Mouse (Mus musculus) forebrain, embryonic 10.5 days (tissue): ENCODE data around the gene Cpe. TPM values are rescaled to one million over a fixed set of nuclear protein-coding genes. Genes with fewer than 3 reads are reported as not detected.

Experiments used
- DNase-seq: peaks from one replicate; pipeline ENCODE4 v3.0.0-alpha.2; 2017; ENCODE audit warnings: low spot score; ENCODE audit errors: extremely low spot score
- H3K27ac ChIP-seq: fragments of 300-500 bp; sonication (generic); 2 replicates; pipeline ENCODE4 v1.5.1; 2016; ENCODE audit warnings: mild to moderate bottlenecking
- H3K27me3 ChIP-seq: fragments of 300-500 bp; sonication (generic); 2 replicates; pipeline ENCODE4 v1.6.1; 2016; ENCODE audit warnings: mild to moderate bottlenecking; ENCODE audit not compliant: poor library complexity, severe bottlenecking
- H3K36me3 ChIP-seq: fragments of 300-500 bp; sonication (generic); replicated peaks from 2 replicates; pipeline ENCODE4 v1.6.1; 2016; ENCODE audit warnings: mild to moderate bottlenecking, moderate library complexity
- H3K4me1 ChIP-seq: fragments of 300-500 bp; sonication (generic); 2 replicates; pipeline ENCODE4 v1.6.1; 2016
- H3K4me3 ChIP-seq: fragments of 300-500 bp; sonication (generic); 2 replicates; pipeline ENCODE4 v1.5.1; 2016; ENCODE audit warnings: mild to moderate bottlenecking, moderate library complexity
- H3K9me3 ChIP-seq: fragments of 300-500 bp; sonication (generic); 2 replicates; pipeline ENCODE4 v1.6.1; 2016; ENCODE audit warnings: mild to moderate bottlenecking, moderate library complexity
- WGBS: fragments of 180-500 bp; shearing (Covaris S2); methylation state at CpG from one replicate; pipeline ENCODE4 v1.1.7; 2016; 5-methylcytosine and 5-hydroxymethylcytosine counted together
- polyA plus RNA-seq: library from polyadenylated mRNA; unstranded; fragments of >200 nt; fragmentation: Nextera tagmentation; extraction: Ambion mirVana; gene quantifications from 2 replicates; pipeline ENCODE4 v1.2.1, GENCODE M21; 2016

The Cpe gene
- polyA plus RNA-seq, 1 experiment from 2014 or later: 107 TPM

DNA sequence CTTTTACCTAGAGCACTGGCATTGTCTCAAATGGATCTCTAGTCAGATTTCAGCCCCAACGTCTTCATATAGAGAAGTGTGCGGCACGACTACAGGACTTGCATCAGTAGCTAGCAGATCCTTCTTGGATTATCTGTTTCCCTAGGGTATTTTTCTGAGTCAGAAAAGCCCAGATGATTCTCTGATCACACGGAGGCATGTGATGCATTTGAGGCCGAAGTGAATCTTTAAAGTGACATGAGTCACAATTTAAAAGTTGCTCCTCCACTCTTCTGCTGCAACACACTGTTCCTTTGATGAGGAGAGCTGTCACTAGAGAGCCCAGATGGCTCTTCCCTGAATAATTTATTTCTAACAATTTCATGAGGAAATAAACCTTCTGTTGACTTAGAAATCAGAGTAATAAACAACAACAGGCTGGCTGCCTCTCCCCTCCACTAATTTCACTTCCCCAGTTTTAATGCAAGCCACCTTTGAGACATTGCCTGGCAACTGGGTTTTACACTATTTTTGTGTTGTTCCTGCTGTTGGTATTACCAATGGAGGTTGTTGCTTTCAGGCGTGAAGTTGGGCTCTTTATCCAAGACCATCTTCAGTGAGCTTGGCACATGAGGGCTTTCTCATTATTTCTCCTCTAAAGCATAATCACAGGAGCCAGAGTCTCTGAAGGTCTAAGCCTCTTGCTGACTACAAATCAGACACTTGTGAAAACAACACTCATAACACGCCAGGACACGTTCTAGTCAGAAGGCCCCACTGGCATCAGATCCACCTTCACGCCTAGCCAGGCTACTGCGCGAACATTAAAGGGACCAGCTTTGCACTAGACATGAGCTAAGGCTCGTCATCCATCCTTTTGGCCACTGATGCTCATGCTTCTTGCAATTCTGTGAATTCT lies 48.5 kb downstream of the Cpe start:
- WGBS: 91% methylated on average over 12 of the region's 12 CpGs
- peaks cover 7% of the 10 kb centered on the region; the same call in 1 of the 2 replicates for H3K4me1 ChIP-seq
- H3K4me3 ChIP-seq: no peak overlapping the region
- H3K27ac ChIP-seq: no peak overlapping the region
- no peaks in the 10 kb centered on the region; the same call in 1 of the 2 replicates for H3K36me3 ChIP-seq
- no peaks in the 10 kb centered on the region for H3K27me3 ChIP-seq
- DNase-seq: no peak
- no peaks in the 10 kb centered on the region for H3K9me3 ChIP-seq

GRCm38 (mm10) chr8:64643382-64643781 lies 49.5 kb downstream of the Cpe start:
- Histone ChIP-seq H3K36me3 (no peaks in the 10 kb centered on the region; the same call in 1 of the 2 replicates), H3K27me3 (no peaks in the 10 kb centered on the region), H3K4me1 (peaks cover 7% of the 10 kb centered on the region; the same call in 1 of the 2 replicates), H3K27ac (no peak overlapping the region), H3K9me3 (no peaks in the 10 kb centered on the region), H3K4me3 (no peak overlapping the region)
- DNase-seq: no peak
- 93% methylated on average over 4 of the region's 4 CpGs for WGBS

GRCm38 (mm10) chr8:64642799-64643198 lies 50.1 kb downstream of the Cpe start:
- DNase-seq: no peak
- Histone ChIP-seq H3K9me3 (no peaks in the 10 kb centered on the region), H3K27ac (no peak overlapping the region), H3K4me3 (no peak overlapping the region), H3K4me1 (peaks cover 7% of the 10 kb centered on the region; the same call in 1 of the 2 replicates), H3K36me3 (no peaks in the 10 kb centered on the region; the same call in 1 of the 2 replicates), H3K27me3 (no peaks in the 10 kb centered on the region)
- WGBS: 94% methylated on average over 3 of the region's 3 CpGs

DNA sequence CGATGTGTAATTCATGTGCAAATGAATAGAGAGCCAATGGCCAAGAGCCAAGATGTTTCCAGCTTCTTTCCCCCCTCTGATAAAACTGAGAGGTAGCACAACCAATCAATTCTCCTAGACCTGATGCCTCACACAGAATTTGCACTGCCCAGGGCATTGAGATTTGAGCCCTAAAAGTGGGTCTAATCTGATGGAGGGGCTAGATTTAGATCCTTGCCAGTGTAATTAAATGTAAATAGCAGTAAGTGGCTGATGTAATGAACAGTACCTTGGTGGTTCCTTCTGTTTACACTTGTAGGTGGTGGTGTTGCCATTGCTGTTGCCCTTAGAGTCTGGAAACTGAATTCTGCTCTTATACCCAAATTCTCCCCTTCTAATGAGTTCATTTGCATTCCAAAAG lies 52.3 kb downstream of the Cpe start:
- WGBS: 80% methylated on average over 1 of the region's 1 CpGs
- H3K4me1 ChIP-seq: peaks cover 7% of the 10 kb centered on the region; the same call in 1 of the 2 replicates

DNA sequence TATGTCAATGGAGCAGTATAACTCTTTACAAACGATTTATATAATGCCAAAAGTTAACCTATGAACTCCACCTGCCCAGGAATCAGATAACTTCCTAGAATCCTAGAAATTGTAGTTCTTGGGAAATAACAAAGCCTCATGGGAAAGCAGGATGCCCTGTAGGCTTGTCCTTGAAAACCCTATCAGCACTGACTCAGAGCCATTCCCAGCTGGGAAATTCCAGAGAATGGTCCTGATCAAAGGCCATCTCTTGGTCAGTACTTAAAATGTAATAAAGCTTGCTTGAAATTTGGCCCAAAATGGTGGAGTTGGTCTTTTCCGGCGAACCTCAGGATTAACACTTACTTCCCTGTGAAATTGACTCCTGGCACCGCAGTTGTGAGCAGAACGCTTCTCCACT lies 53.2 kb downstream of the Cpe start:
- Histone ChIP-seq H3K27ac (no peak overlapping the region), H3K4me1 (peaks cover 7% of the 10 kb centered on the region; the same call in 1 of the 2 replicates), H3K27me3 (no peaks in the 10 kb centered on the region), H3K9me3 (no peaks in the 10 kb centered on the region), H3K4me3 (no peak overlapping the region), H3K36me3 (no peaks in the 10 kb centered on the region)
- 90% methylated on average over 5 of the region's 5 CpGs for WGBS
- DNase-seq: no peak

More for the DNA sequence above, 52.3 kb downstream of the Cpe start:
- Histone ChIP-seq H3K36me3 (no peaks in the 10 kb centered on the region), H3K4me3 (no peak overlapping the region), H3K27ac (no peak overlapping the region), H3K27me3 (no peaks in the 10 kb centered on the region), H3K9me3 (no peaks in the 10 kb centered on the region)
- no peak for DNase-seq

GRCm38 (mm10) chr8:64634901-64635300 lies 58.0 kb downstream of the Cpe start:
- Histone ChIP-seq H3K9me3 (no peaks in the 10 kb centered on the region), H3K27ac (no peak overlapping the region), H3K27me3 (no peaks in the 10 kb centered on the region; the same call in 1 of the 2 replicates), H3K4me1 (no peaks in the 10 kb centered on the region; the same call in 1 of the 2 replicates), H3K36me3 (no peaks in the 10 kb centered on the region), H3K4me3 (no peak overlapping the region)
- no peak for DNase-seq
- 95% methylated on average over 3 of the region's 3 CpGs for WGBS

- no peak overlapping the region for H3K27ac ChIP-seq
- no peaks in the 10 kb centered on the region; the same call in 1 of the 2 replicates for H3K27me3 ChIP-seq
- 74% methylated on average over 8 of the region's 8 CpGs for WGBS
- DNase-seq: no peak
- H3K36me3 ChIP-seq: no peaks in the 10 kb centered on the region
- no peak overlapping the region for H3K4me3 ChIP-seq
- H3K4me1 ChIP-seq: peaks cover 3% of the 10 kb centered on the region; the same call in 1 of the 2 replicates
- no peaks in the 10 kb centered on the region for H3K9me3 ChIP-seq
Measured at GRCm38 (mm10) chr8:64634131-64634865, 58.6 kb downstream of the Cpe start.

GRCm38 (mm10) chr8:64632169-64632568 lies 60.7 kb downstream of the Cpe start:
- 87% methylated on average over 4 of the region's 4 CpGs for WGBS
- peaks cover 5% of the 10 kb centered on the region; the same call in 1 of the 2 replicates for H3K4me1 ChIP-seq
- no peaks in the 10 kb centered on the region; the same call in 1 of the 2 replicates for H3K36me3 ChIP-seq
- no peak overlapping the region for H3K27ac ChIP-seq
- DNase-seq: no peak
- no peaks in the 10 kb centered on the region; the same call in 1 of the 2 replicates for H3K27me3 ChIP-seq
- H3K4me3 ChIP-seq: no peak overlapping the region
- no peaks in the 10 kb centered on the region; the same call in 1 of the 2 replicates for H3K9me3 ChIP-seq

DNA sequence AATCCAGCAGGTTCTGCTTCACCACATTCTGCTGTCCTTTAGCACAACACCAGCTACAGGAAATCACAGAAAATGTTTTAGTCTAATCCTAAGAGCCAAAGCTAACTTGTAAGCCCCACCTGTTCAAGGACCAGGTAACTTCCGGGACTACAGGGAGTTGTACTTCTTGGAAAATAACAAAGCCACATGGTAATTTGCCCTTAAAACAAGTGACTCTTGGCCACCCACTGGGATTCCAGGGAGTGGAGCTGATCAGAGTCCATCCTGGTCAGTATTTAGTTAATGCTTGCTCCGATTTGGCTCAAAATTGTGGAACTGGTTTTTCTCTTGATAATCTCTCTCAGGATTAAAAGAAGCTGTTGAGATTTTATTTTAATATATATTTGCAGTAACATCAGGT lies 61.1 kb downstream of the Cpe start:
- Histone ChIP-seq H3K4me3 (no peak overlapping the region), H3K36me3 (no peaks in the 10 kb centered on the region; the same call in 1 of the 2 replicates), H3K4me1 (peaks cover 5% of the 10 kb centered on the region; the same call in 1 of the 2 replicates), H3K27ac (no peak overlapping the region), H3K9me3 (no peaks in the 10 kb centered on the region; the same call in 1 of the 2 replicates), H3K27me3 (no peaks in the 10 kb centered on the region; the same call in 1 of the 2 replicates)
- DNase-seq: no peak
- WGBS: 83% methylated on average over 2 of the region's 2 CpGs

- WGBS: 83% methylated on average over 6 of the region's 6 CpGs
- Histone ChIP-seq H3K27me3 (no peaks in the 10 kb centered on the region; the same call in 1 of the 2 replicates), H3K4me3 (no peak overlapping the region), H3K36me3 (no peaks in the 10 kb centered on the region; the same call in 1 of the 2 replicates), H3K4me1 (peaks cover 16% of the 10 kb centered on the region), H3K9me3 (no peaks in the 10 kb centered on the region; the same call in 1 of the 2 replicates), H3K27ac (no peak overlapping the region)
- DNase-seq: no peak
Measured at GRCm38 (mm10) chr8:64629034-64629760, 63.7 kb downstream of the Cpe start.

DNA sequence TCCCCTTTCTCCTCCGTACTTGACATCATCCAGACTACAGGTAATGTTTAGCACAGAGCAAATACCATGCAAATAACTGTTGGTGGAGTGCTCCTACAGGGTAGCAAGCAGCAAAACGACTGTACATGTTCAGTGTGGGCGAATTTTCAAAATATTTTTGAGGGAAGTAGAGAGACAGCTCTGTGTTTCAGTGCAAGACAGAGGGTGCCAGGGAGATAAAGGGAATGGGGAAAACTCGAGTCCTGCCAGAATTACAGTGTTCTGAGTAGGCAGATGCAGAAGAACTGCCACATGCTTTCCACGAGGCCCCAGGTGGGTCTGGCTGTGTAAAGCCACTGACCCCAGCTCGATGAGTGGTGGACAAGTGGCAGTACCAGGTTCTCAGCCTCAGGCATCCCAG lies 64.8 kb downstream of the Cpe start:
- WGBS: 90% methylated on average over 6 of the region's 6 CpGs
- no peak for DNase-seq
- Histone ChIP-seq H3K4me3 (no peak overlapping the region), H3K9me3 (no peaks in the 10 kb centered on the region; the same call in 1 of the 2 replicates), H3K4me1 (peaks cover 17% of the 10 kb centered on the region), H3K36me3 (no peaks in the 10 kb centered on the region; the same call in 1 of the 2 replicates), H3K27ac (no peak overlapping the region), H3K27me3 (no peaks in the 10 kb centered on the region; the same call in 1 of the 2 replicates)

DNA sequence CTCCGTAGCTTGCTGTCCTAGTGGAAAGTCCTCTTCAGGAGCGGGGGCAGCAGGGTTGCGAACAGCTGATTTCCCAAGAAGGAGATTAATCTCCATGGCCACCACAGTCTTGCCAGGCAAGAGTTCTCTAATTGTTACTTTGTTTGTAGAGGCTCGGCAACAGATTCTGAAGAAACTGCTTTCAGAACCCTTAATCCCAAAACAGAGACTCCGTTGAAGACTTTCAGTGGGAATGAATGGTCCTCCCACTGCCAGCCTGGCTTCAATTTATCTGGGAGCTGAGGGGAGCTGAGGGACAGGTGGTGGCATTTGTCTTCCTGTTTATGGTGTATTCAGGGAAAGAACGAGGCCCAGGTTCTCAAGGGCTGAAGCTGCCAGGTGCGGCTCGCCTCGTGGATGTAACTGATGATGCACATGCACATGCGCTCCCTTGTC lies 68.2 kb downstream of the Cpe start:
- Histone ChIP-seq H3K27me3 (no peaks in the 10 kb centered on the region), H3K27ac (no peak overlapping the region), H3K36me3 (no peaks in the 10 kb centered on the region; the same call in 1 of the 2 replicates), H3K4me3 (no peak overlapping the region), H3K9me3 (no peaks in the 10 kb centered on the region; the same call in 1 of the 2 replicates), H3K4me1 (peaks cover 17% of the 10 kb centered on the region)
- 36% methylated on average over 10 of the region's 10 CpGs for WGBS
- DNase-seq: no peak
